ENCODE assay signal across 18 mouse cellular contexts in the genomic region with DNA sequence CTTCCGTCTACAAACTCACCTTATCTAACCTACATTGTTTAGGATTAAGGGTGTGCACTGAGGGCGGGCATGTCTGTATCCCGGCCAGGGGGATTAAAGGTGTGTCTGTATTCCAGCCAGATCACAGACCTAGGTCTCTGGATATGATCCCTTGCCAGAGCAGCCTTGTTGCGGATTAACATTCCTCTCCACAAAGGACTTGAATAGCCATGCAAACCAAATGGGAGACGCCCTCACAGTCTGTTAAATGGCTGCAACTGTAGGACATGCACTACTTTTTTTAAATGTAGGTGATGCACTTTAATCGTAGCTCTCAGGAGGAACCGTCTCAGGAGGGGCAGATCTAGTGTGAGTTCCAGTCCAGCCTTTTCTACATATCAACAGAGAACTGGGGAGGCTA.
DNase-seq lines count a peak whose midpoint lies in the region; ATAC-seq lines count a peak whose summit lies in the region.
"Had no signal": no experiment of that assay in that cellular context is flagged by ENCODE, and none has a peak within 500 bp of the region (broad histone marks: within the 10 kb centered on the region; RNA-seq: fewer than 3 reads in every experiment).

No protein-coding gene starts in this region.

- peak overlapping the region; percentile 57; the same call in 1 of the 2 replicates for H3K27ac ChIP-seq in forebrain, embryonic 10.5 days
- H3K27ac ChIP-seq in forebrain, embryonic 12.5 days, result no peak overlapping the region
- H3K27ac ChIP-seq in intestine, embryonic 16.5 days (ENCODE audit: low read length), result 0 out of 2 replicates have a peak overlapping the region, but pooled peaks have one; percentile 14
- no peak overlapping the region for H3K27ac ChIP-seq in intestine, embryonic 15.5 days
- no peak overlapping the region for H3K27ac ChIP-seq in midbrain, embryonic 11.5 days (ENCODE audit: low read depth, low read length)
- no peak overlapping the region for H3K27ac ChIP-seq in midbrain, embryonic 13.5 days
- H3K27ac ChIP-seq in stomach, embryonic 16.5 days (ENCODE audit: low read length), result peak overlapping the region; percentile 69
- H3K27ac ChIP-seq: heart, embryonic 10.5 days; liver, embryonic 12.5 days had no signal

- H3K36me3 ChIP-seq in forebrain, embryonic 10.5 days (replicated peaks), result no peaks in the 10 kb centered on the region
- no peaks in the 10 kb centered on the region for H3K36me3 ChIP-seq in forebrain, embryonic 12.5 days (replicated peaks)
- no peaks in the 10 kb centered on the region for H3K36me3 ChIP-seq in intestine, embryonic 16.5 days (ENCODE audit: control insufficient read depth, insufficient read depth, low read length)
- H3K36me3 ChIP-seq in intestine, embryonic 15.5 days, result no peaks in the 10 kb centered on the region; the same call in 1 of the 2 replicates
- no peaks in the 10 kb centered on the region for H3K36me3 ChIP-seq in midbrain, embryonic 11.5 days (ENCODE audit: control insufficient read depth, insufficient read depth, low read length)
- H3K36me3 ChIP-seq in midbrain, embryonic 13.5 days, result no peaks in the 10 kb centered on the region
- no peaks in the 10 kb centered on the region for H3K36me3 ChIP-seq in stomach, embryonic 16.5 days (ENCODE audit: control insufficient read depth, insufficient read depth, low read length)
- H3K36me3 ChIP-seq: heart, embryonic 10.5 days; kidney, embryonic 15.5 days; liver, embryonic 12.5 days had no signal

- no peak for DNase-seq in forebrain, embryonic 10.5 days (ENCODE audit: extremely low spot score, low spot score)
- no peak for DNase-seq in midbrain, embryonic 11.5 days (ENCODE audit: low spot score, missing footprints)
- DNase-seq in adrenal gland, adult 8-10 months, result no peak
- DNase-seq: cerebellum, adult 8-10 months; left cerebral cortex, postnatal 4 days; lung, postnatal 10 days; right cerebral cortex, postnatal 25 days; thymus, postnatal 36 days had no signal

- peaks cover 64% of the 10 kb centered on the region for H3K4me1 ChIP-seq in forebrain, embryonic 10.5 days
- peaks cover 37% of the 10 kb centered on the region for H3K4me1 ChIP-seq in forebrain, embryonic 12.5 days
- H3K4me1 ChIP-seq in intestine, embryonic 16.5 days (ENCODE audit: control insufficient read depth, insufficient read depth, low read length), result peaks cover 36% of the 10 kb centered on the region
- peaks cover 29% of the 10 kb centered on the region for H3K4me1 ChIP-seq in intestine, embryonic 15.5 days (replicated peaks)
- peaks cover 19% of the 10 kb centered on the region for H3K4me1 ChIP-seq in midbrain, embryonic 11.5 days (ENCODE audit: control insufficient read depth, insufficient read depth, low read length)
- peaks cover 32% of the 10 kb centered on the region for H3K4me1 ChIP-seq in midbrain, embryonic 13.5 days (replicated peaks)
- H3K4me1 ChIP-seq in stomach, embryonic 16.5 days (ENCODE audit: control insufficient read depth, insufficient read depth, low read length), result peaks cover 43% of the 10 kb centered on the region

- WGBS in forebrain, embryonic 10.5 days, result 28% methylated on average over 7 of the region's 7 CpGs
- 22% methylated on average over 7 of the region's 7 CpGs for WGBS in forebrain, embryonic 12.5 days
- 57% methylated on average over 7 of the region's 7 CpGs for WGBS in intestine, embryonic 16.5 days
- WGBS in intestine, embryonic 15.5 days, result 60% methylated on average over 7 of the region's 7 CpGs
- 33% methylated on average over 7 of the region's 7 CpGs for WGBS in midbrain, embryonic 11.5 days
- WGBS in midbrain, embryonic 13.5 days, result 31% methylated on average over 7 of the region's 7 CpGs
- 48% methylated on average over 7 of the region's 7 CpGs for WGBS in stomach, embryonic 16.5 days

- H3K9me3 ChIP-seq in forebrain, embryonic 10.5 days, result no peaks in the 10 kb centered on the region
- H3K9me3 ChIP-seq in forebrain, embryonic 12.5 days, result no peaks in the 10 kb centered on the region
- no peaks in the 10 kb centered on the region for H3K9me3 ChIP-seq in intestine, embryonic 16.5 days (ENCODE audit: control insufficient read depth, low read length)
- H3K9me3 ChIP-seq in intestine, embryonic 15.5 days, result no peaks in the 10 kb centered on the region
- H3K9me3 ChIP-seq in midbrain, embryonic 11.5 days (ENCODE audit: control insufficient read depth, low read length), result no peaks in the 10 kb centered on the region; the same call in 1 of the 2 replicates
- H3K9me3 ChIP-seq in midbrain, embryonic 13.5 days, result no peaks in the 10 kb centered on the region; the same call in 1 of the 2 replicates
- no peaks in the 10 kb centered on the region for H3K9me3 ChIP-seq in stomach, embryonic 16.5 days (replicated peaks; ENCODE audit: control insufficient read depth, low read length)
- H3K9me3 ChIP-seq: heart, embryonic 10.5 days; kidney, embryonic 15.5 days; liver, embryonic 12.5 days had no signal

- ATAC-seq in forebrain, embryonic 12.5 days (ENCODE audit: low FRiP score), result no peak
- ATAC-seq in intestine, embryonic 16.5 days, result no peak
- no peak for ATAC-seq in intestine, embryonic 15.5 days
- ATAC-seq in midbrain, embryonic 11.5 days (ENCODE audit: low FRiP score), result no peak
- ATAC-seq in midbrain, embryonic 13.5 days, result no peak
- no peak for ATAC-seq in stomach, embryonic 16.5 days (ENCODE audit: insufficient read depth, low FRiP score)
- ATAC-seq: CD4-positive, CD25-positive, alpha-beta regulatory T cell, adult 4 months; hindbrain, embryonic 16.5 days; liver, embryonic 12.5 days had no signal

- no peak overlapping the region for H3K9ac ChIP-seq in forebrain, embryonic 12.5 days
- H3K9ac ChIP-seq in intestine, embryonic 16.5 days (ENCODE audit: low read depth, low read length), result no peak overlapping the region
- H3K9ac ChIP-seq in intestine, embryonic 15.5 days, result no peak overlapping the region
- H3K9ac ChIP-seq in midbrain, embryonic 11.5 days (ENCODE audit: low read length), result 0 out of 2 replicates have a peak overlapping the region, but pooled peaks have one; percentile 16
- H3K9ac ChIP-seq in midbrain, embryonic 13.5 days (replicated peaks), result no peak overlapping the region
- no peak overlapping the region for H3K9ac ChIP-seq in stomach, embryonic 16.5 days (ENCODE audit: low read length)
- H3K9ac ChIP-seq: kidney, embryonic 15.5 days; liver, embryonic 12.5 days had no signal

- H3K4me2 ChIP-seq in forebrain, embryonic 12.5 days, result no peak overlapping the region
- no peak overlapping the region for H3K4me2 ChIP-seq in intestine, embryonic 16.5 days (ENCODE audit: low read depth, low read length)
- H3K4me2 ChIP-seq in intestine, embryonic 15.5 days (replicated peaks), result no peak overlapping the region
- no peak overlapping the region for H3K4me2 ChIP-seq in midbrain, embryonic 11.5 days
- H3K4me2 ChIP-seq in midbrain, embryonic 13.5 days (replicated peaks), result no peak overlapping the region
- no peak overlapping the region for H3K4me2 ChIP-seq in stomach, embryonic 16.5 days (ENCODE audit: low read depth, low read length)
- H3K4me2 ChIP-seq: kidney, embryonic 15.5 days; liver, embryonic 12.5 days had no signal

- no peaks in the 10 kb centered on the region for H3K27me3 ChIP-seq in forebrain, embryonic 10.5 days (ENCODE audit: poor library complexity, severe bottlenecking)
- no peaks in the 10 kb centered on the region for H3K27me3 ChIP-seq in forebrain, embryonic 12.5 days
- no peaks in the 10 kb centered on the region for H3K27me3 ChIP-seq in intestine, embryonic 16.5 days (replicated peaks; ENCODE audit: control insufficient read depth, insufficient read depth, low read length)
- no peaks in the 10 kb centered on the region for H3K27me3 ChIP-seq in intestine, embryonic 15.5 days (replicated peaks)
- H3K27me3 ChIP-seq in midbrain, embryonic 11.5 days (ENCODE audit: control insufficient read depth, insufficient read depth, low read length), result no peaks in the 10 kb centered on the region; the same call in 1 of the 2 replicates
- peaks cover 19% of the 10 kb centered on the region for H3K27me3 ChIP-seq in midbrain, embryonic 13.5 days
- H3K27me3 ChIP-seq in stomach, embryonic 16.5 days (ENCODE audit: control insufficient read depth, insufficient read depth, low read length), result no peaks in the 10 kb centered on the region
- H3K27me3 ChIP-seq: kidney, embryonic 15.5 days; liver, embryonic 12.5 days had no signal

- no peak overlapping the region; the same call in 1 of the 2 replicates for H3K4me3 ChIP-seq in forebrain, embryonic 10.5 days
- H3K4me3 ChIP-seq in forebrain, embryonic 12.5 days (replicated peaks), result no peak overlapping the region
- H3K4me3 ChIP-seq in intestine, embryonic 16.5 days (ENCODE audit: low read length), result no peak overlapping the region
- H3K4me3 ChIP-seq in intestine, embryonic 15.5 days (replicated peaks), result no peak overlapping the region
- no peak overlapping the region for H3K4me3 ChIP-seq in midbrain, embryonic 11.5 days (ENCODE audit: low read depth, low read length)
- H3K4me3 ChIP-seq in midbrain, embryonic 13.5 days (replicated peaks), result no peak overlapping the region
- H3K4me3 ChIP-seq in stomach, embryonic 16.5 days (replicated peaks; ENCODE audit: low read length), result no peak overlapping the region
- H3K4me3 ChIP-seq: heart, embryonic 10.5 days; kidney, embryonic 15.5 days; liver, embryonic 12.5 days had no signal

Comparison
In these comparisons a context has a peak if more than half of its experiments do, and no peak if none do; other contexts are left out.
1. H3K27ac ChIP-seq: peak in forebrain, embryonic 10.5 days (single experiment), intestine, embryonic 16.5 days (single experiment) and stomach, embryonic 16.5 days (single experiment); none in forebrain, embryonic 12.5 days (single experiment), intestine, embryonic 15.5 days (single experiment), midbrain, embryonic 11.5 days (single experiment) and midbrain, embryonic 13.5 days (single experiment).